Mouse (Mus musculus): ENCODE measurements around the gene Tdrd3. TPM values are rescaled to one million over a fixed set of nuclear protein-coding genes. Genes with fewer than 3 reads are reported as not detected.

Tdrd3 gene
- polyA plus RNA-seq (2016; fragmentation: Nextera tagmentation; extraction: Ambion mirVana), result 13.5 and 14.1 TPM in 2 replicates

DNA sequence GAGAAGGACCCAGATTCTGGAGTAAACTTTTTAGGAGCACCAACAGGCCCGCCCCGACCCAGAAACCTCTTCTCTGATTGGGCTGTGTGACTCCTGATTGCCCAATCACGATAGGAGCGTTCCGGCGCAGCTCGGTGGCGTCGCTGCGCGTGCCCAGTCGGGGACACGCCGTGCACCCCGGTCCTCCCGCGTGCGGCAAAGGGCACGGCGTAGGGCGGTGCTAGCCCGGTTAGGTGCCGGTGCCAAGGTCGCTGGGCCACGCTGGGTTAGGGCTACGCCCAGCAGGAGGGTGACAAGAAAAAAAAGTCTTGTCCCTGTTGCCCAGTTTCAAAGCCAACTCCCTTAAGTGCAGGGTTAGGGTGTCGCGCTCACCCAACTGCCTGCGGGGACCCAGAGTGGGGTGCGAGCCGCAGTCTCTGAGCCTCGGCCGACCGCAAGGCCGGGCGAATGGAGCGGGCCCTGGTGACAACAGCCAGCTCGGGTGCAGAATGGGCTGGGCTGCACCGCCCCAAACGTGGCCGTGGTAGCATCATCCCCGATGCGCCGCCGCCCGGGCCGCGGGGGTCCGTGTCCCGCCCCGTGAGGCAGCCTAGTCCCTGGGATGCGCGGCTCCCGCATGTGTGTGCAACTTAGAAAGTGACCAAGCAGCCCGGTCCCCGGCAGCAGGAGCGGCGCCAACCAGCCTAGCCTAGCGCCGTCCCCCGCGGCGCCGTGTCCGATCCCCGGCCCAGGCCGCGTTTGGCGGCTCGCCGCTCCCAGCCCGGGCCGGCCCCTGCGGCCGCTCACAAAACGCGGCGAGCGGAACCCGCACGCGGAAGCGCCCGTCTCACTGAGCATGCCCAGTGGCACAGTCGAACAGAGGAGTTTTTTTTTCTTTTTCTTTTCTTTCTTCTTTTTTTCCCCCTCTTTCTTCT, at the start of gene Tdrd3:
TSS of gene Tdrd3 (plus strand) at position 832 of the 914 bp plus-strand sequence.
- Histone ChIP-seq H3K4me1 (peaks cover 37% of the 10 kb centered on the region), H3K4me2 (peak within 1 kb of the TSS; percentile 82), H3K9me3 (replicated peaks) (no peaks in the 10 kb centered on the region), H3K27ac (peak within 1 kb of the TSS; percentile 94), H3K27me3 (replicated peaks) (no peaks in the 10 kb centered on the region), H3K9ac (peak within 1 kb of the TSS; percentile 96), H3K36me3 (no peaks in the 10 kb centered on the region), H3K4me3 (peak within 1 kb of the TSS; percentile 86)
- under 1% methylated on average over 85 of the region's 85 CpGs for WGBS (ENCODE audit: insufficient replicate concordance)
- peak; percentile 94 for ATAC-seq

DNA sequence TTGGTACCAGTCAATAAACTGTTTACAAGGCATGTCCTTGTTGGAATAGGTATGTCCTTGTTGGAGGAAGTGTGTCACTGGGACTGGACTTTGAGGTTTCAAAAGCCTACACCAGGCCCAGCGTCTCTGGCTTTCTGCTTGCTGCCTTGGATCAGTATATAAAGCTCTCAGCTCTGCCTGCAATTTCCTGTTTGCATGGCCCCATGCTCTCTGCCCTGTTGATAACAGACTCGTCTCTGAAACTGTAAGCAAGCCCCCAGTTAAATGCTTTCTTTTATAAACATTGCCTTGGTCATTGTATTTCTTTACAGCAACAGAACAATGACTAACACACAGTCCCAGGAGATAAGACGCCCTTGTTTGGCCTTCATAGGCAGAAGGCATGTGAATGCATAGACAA, 49.3 kb upstream of the Tdrd3 start:
- no peak overlapping the region for H3K4me2 ChIP-seq
- H3K36me3 ChIP-seq, result no peaks in the 10 kb centered on the region
- H3K27ac ChIP-seq, result no peak overlapping the region
- ATAC-seq, result no peak
- H3K4me3 ChIP-seq, result no peak overlapping the region
- no peak overlapping the region for H3K9ac ChIP-seq
- 24% methylated on average over 3 of the region's 3 CpGs for WGBS (ENCODE audit: insufficient replicate concordance)
- H3K9me3 ChIP-seq (replicated peaks), result no peaks in the 10 kb centered on the region
- H3K4me1 ChIP-seq, result no peaks in the 10 kb centered on the region
- no peaks in the 10 kb centered on the region for H3K27me3 ChIP-seq (replicated peaks)

DNA sequence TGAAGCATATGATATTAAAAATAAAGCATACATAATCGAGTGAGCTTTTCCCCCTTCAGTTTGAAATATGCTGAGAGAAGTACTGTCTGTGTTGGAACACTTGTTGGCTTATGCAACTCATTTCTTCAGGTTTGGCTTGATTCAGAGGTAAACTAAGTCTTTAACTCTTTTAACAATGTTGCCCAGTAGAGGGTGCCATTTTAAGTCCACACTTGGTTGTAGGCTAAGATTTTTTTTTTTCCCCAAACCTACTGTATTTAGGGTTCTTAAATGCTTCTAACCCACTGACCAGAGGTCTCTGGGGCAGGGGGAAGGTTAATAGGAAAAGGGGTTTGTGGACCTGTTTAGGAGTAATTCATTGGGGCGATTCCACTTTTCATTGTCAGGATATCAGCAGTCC, 33.4 kb upstream of the Tdrd3 start:
- H3K9ac ChIP-seq, result no peak overlapping the region
- no peaks in the 10 kb centered on the region for H3K9me3 ChIP-seq (replicated peaks)
- no peaks in the 10 kb centered on the region for H3K36me3 ChIP-seq
- no peak for ATAC-seq
- no peak overlapping the region for H3K4me3 ChIP-seq
- H3K4me1 ChIP-seq, result no peaks in the 10 kb centered on the region
- H3K4me2 ChIP-seq, result no peak overlapping the region
- no peak overlapping the region for H3K27ac ChIP-seq
- H3K27me3 ChIP-seq (replicated peaks), result no peaks in the 10 kb centered on the region
- 52% methylated on average over 2 of the region's 2 CpGs for WGBS (ENCODE audit: insufficient replicate concordance)

DNA sequence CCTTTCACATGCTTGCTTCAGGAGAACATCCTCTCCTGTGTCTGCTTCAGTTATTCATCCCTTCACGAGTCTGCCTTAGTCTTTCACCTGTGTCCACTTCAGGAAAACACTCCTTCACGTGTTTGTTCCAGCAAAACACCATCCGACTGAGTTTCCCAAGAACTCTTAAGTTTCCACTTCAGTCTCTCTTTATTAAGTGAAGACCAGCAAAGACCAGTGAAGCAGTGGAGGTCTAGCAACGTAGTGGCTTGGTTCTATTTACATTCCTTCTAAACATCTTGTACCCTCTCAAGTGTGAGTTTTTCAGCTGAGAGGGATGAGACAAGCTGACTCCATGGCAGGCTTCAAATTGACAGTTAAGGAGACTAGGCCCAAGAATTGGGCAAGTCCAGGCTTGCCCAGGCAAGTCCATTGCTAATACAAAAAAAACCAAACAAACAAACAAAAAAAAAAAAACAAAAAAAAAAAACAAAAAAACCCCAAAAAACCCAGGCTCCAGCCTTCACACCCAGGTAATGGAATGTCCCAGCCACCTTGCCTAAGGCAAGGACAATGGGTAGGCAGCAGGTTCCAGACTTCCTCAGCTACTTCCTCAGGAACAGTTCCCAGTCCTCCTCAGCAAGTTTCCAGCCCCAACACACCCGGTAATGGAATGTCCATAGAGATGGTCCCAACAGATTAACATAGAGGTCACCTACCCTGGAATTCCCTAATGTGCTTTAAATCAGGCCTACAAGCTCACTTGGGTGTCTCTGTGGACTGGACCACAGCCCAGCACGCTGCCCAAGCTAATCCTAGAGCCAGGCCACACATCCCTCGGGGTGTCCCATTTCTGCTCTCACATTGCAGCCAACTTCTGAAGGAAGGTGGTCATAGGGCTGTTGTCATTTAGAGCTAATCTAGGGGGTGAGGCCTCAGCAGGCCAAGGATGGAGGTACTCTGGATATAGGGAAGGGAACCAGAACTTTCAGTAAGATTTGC, 31.9 kb upstream of the Tdrd3 start:
- Histone ChIP-seq H3K4me2 (no peak overlapping the region), H3K9me3 (replicated peaks) (no peaks in the 10 kb centered on the region), H3K36me3 (no peaks in the 10 kb centered on the region), H3K4me1 (no peaks in the 10 kb centered on the region), H3K27me3 (replicated peaks) (no peaks in the 10 kb centered on the region), H3K27ac (no peak overlapping the region), H3K9ac (no peak overlapping the region), H3K4me3 (no peak overlapping the region)
- ATAC-seq, result no peak
- WGBS (ENCODE audit: insufficient replicate concordance), result 64% methylated on average over 7 of the region's 7 CpGs

DNA sequence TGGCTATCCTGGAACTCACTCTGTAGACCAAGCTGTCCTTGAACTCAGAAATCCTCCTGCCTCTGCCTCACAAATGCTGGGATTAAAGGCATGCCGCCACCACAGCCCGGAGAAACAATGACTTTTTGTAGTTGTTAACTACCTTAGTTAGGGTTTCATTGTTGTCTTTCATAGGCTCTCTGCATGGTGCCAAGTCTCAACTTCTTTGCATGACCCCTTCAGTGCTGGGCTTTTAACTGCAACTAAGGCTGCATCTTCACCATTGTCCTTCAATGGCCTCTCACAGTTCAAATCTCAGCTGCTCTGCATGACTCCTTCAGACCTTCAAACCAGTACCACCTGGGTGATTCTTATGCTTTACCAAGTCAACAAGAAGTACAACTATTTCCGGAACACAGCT, 23.3 kb upstream of the Tdrd3 start:
- no peaks in the 10 kb centered on the region for H3K9me3 ChIP-seq (replicated peaks)
- H3K4me2 ChIP-seq, result no peak overlapping the region
- no peaks in the 10 kb centered on the region for H3K36me3 ChIP-seq
- no peaks in the 10 kb centered on the region for H3K4me1 ChIP-seq
- no peak for ATAC-seq
- no peaks in the 10 kb centered on the region for H3K27me3 ChIP-seq (replicated peaks)
- 81% methylated on average over 3 of the region's 3 CpGs for WGBS (ENCODE audit: insufficient replicate concordance)
- H3K9ac ChIP-seq, result no peak overlapping the region
- H3K4me3 ChIP-seq, result no peak overlapping the region
- H3K27ac ChIP-seq, result no peak overlapping the region

DNA sequence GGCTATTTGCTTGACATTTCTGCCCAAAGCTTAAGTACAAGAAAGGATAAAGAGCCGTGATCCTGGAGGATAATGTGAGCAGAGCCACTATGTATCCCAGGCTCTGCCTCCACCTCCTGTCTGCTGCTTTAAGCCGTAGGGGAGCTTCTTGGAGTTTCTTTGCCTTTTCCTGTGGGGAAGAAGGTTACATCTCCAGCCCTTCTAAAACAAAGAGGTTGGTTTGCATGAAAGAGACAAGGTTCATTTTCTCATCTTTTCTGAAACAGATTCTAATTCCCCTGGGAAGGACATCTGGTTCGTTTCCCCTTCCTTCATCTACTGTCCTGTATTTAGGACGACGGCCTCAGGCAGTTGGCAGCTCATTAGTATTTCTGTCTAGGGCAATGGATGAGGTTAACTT, 19.8 kb upstream of the Tdrd3 start:
- Histone ChIP-seq H3K4me2 (no peak overlapping the region), H3K27ac (no peak overlapping the region), H3K4me1 (no peaks in the 10 kb centered on the region), H3K36me3 (no peaks in the 10 kb centered on the region), H3K9me3 (replicated peaks) (no peaks in the 10 kb centered on the region), H3K27me3 (replicated peaks) (no peaks in the 10 kb centered on the region), H3K4me3 (no peak overlapping the region), H3K9ac (no peak overlapping the region)
- ATAC-seq, result no peak
- WGBS (ENCODE audit: insufficient replicate concordance), result 75% methylated on average over 5 of the region's 5 CpGs

DNA sequence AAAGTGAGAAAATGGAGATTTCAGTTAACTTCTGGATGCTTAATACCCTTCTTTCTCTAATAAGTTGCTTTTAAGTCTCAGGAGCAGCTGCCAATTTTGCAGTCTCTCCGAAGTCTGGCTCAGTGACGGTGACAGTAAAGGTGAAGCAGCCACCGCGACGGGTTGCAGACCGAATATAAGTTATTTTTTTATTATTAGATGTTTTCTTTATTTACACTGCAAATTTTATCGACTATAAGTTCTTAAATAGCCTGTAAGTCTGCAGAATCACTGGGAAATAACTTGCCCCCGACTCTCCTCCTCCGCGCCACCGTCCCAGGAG, 992 bp upstream of the Tdrd3 start:
- H3K36me3 ChIP-seq, result no peaks in the 10 kb centered on the region
- H3K4me2 ChIP-seq, result peak overlapping the region; percentile 82
- no peak for ATAC-seq
- no peaks in the 10 kb centered on the region for H3K27me3 ChIP-seq (replicated peaks)
- peaks cover 32% of the 10 kb centered on the region for H3K4me1 ChIP-seq
- peak overlapping the region; percentile 94; the same call in 1 of the 2 replicates for H3K27ac ChIP-seq
- peak overlapping the region; percentile 86 for H3K4me3 ChIP-seq
- no peaks in the 10 kb centered on the region for H3K9me3 ChIP-seq (replicated peaks)
- WGBS (ENCODE audit: insufficient replicate concordance), result 1% methylated on average over 11 of the region's 11 CpGs
- peak overlapping the region; percentile 96 for H3K9ac ChIP-seq

DNA sequence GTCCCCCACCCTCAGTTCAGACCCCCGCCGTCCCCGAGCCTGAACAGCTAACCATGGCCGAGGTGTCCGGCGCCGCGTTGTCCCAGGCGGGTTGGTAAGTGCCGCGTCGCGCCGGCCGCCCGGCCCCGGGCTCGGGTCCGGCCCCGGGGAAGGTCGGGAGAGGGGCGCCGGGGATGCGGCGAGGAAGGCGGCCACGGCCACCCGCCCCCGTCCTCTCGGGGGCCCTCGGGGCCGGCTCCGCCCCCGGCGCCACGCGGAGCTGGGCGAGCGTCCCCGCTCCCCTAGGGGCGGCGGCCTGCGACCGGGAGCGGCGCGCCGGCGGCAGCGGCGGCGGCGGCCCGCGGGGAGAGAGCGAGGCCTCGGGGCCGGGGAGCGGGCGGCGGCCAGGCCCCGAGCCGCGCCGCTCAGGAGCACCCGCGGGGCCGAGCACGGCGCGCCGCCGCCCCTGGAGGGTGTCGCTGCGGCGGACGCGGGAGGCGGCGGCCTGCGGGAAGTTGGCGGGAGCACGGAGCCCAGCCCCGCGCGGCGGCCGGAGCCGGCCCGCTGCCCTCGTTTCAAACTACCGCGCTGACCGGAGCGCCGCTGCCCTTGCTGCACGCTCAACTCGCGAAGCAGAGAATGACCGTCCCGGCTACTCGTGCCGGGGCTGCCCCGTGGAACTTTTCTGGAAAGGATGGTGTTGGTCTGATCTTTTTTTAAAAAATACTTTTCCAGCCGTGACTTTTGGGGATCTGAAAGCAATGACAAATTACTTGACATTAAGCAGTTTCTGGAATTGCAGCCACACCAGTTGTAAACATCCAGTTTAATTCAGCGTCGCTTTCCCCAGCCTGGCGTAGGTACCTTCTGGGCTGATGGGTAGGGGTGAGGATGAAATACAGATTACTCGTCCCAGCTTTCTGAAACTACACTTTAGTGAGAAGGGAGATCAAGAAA, 584 bp downstream of the Tdrd3 start:
- H3K27me3 ChIP-seq (replicated peaks), result no peaks in the 10 kb centered on the region
- H3K9me3 ChIP-seq (replicated peaks), result no peaks in the 10 kb centered on the region
- peak overlapping the region; percentile 96 for H3K9ac ChIP-seq
- H3K4me1 ChIP-seq, result peaks cover 42% of the 10 kb centered on the region
- H3K4me2 ChIP-seq, result peak overlapping the region; percentile 82
- under 1% methylated on average over 90 of the region's 109 CpGs for WGBS (ENCODE audit: insufficient replicate concordance)
- H3K27ac ChIP-seq, result peak overlapping the region; percentile 94
- H3K4me3 ChIP-seq, result peak overlapping the region; percentile 86
- no peaks in the 10 kb centered on the region for H3K36me3 ChIP-seq
- peak; percentile 59 for ATAC-seq

DNA sequence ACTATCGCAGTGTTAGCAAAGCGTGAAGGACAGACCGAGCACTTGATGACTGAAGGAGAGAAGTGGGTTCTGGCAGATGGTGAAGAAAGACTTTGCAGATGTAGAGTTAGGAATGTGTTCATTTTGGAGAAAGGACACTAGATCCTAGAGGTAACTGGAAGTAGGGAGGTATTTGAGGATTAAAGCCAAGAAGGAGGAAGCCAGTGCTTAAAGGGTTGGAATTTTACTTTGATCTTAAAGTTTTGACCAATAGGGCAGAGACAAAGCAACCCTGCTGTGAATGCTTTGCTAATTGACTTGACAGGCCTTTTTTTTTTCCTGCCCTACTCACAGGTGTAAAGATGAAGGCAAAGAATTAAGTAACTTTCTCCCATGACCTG, 1.2 kb downstream of the Tdrd3 start:
- Histone ChIP-seq H3K27me3 (replicated peaks) (no peaks in the 10 kb centered on the region), H3K4me1 (peaks cover 42% of the 10 kb centered on the region), H3K9me3 (replicated peaks) (no peaks in the 10 kb centered on the region), H3K36me3 (no peaks in the 10 kb centered on the region), H3K4me2 (peak overlapping the region; percentile 82), H3K9ac (peak overlapping the region; percentile 96), H3K27ac (peak overlapping the region; percentile 94), H3K4me3 (peak overlapping the region; percentile 86)
- ATAC-seq, result no peak
- 1% methylated on average over 3 of the region's 3 CpGs for WGBS (ENCODE audit: insufficient replicate concordance)

DNA sequence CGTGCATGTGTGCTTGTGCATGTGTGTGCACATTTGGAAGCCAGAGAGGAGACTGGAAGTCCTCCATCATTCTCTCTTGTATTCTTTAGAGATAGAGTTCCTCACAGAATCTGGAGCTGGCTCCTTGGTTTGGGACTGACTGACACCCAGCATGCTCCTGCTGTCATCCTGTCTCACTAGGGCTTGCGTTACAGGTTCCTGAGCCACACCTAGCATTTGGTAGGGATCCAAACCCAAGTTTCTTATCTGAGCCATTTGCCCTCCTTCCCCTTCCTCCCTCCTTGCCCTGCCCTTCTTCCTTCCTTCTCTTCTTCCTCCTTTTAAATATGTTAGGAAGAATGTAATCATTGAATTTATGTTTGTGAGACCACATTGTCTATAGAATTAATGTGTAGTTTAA, 3.3 kb downstream of the Tdrd3 start:
- ATAC-seq, result no peak
- peaks cover 42% of the 10 kb centered on the region for H3K4me1 ChIP-seq
- no peaks in the 10 kb centered on the region for H3K9me3 ChIP-seq (replicated peaks)
- H3K9ac ChIP-seq, result no peak overlapping the region
- no peaks in the 10 kb centered on the region for H3K27me3 ChIP-seq (replicated peaks)
- no peaks in the 10 kb centered on the region for H3K36me3 ChIP-seq
- H3K4me3 ChIP-seq, result no peak overlapping the region
- H3K4me2 ChIP-seq, result peak overlapping the region; percentile 24; the same call in 1 of the 2 replicates
- peak overlapping the region; percentile 21; the same call in 1 of the 2 replicates for H3K27ac ChIP-seq
- WGBS (ENCODE audit: insufficient replicate concordance), result 48% methylated on average over 2 of the region's 2 CpGs

DNA sequence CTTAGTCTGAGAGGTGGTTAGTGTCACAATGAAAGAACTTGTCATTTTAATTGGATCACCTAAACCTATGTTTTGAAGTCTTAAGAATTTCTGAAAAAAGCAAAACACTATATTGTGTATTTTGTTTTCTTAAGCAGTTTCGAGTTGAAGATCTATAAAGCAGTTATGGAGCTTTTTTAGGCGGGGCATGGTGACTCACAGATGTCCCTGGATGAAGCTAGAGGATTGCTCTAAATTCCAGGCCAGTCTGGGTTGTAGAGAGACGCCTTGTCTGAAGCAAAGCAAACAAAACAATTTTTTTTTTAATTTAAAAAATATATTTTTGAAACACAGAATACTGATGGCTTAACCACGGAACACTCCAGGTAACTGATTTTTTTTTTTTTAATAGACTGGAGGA, 4.1 kb downstream of the Tdrd3 start:
- no peak overlapping the region for H3K9ac ChIP-seq
- 73% methylated on average over 4 of the region's 4 CpGs for WGBS (ENCODE audit: insufficient replicate concordance)
- no peak overlapping the region for H3K27ac ChIP-seq
- no peak overlapping the region for H3K4me2 ChIP-seq
- no peaks in the 10 kb centered on the region for H3K36me3 ChIP-seq
- no peaks in the 10 kb centered on the region for H3K27me3 ChIP-seq (replicated peaks)
- no peak overlapping the region for H3K4me3 ChIP-seq
- peaks cover 45% of the 10 kb centered on the region for H3K4me1 ChIP-seq
- no peaks in the 10 kb centered on the region for H3K9me3 ChIP-seq (replicated peaks)
- no peak for ATAC-seq
